Mouse (Mus musculus) heart, postnatal 10 days (tissue): Measurements from ENCODE around the gene Krt17. TPM values are rescaled to one million over a fixed set of nuclear protein-coding genes. Genes with fewer than 3 reads are reported as not detected.
"Not testable (repeated sequence)": the region's sequence is repeated elsewhere in the genome, so short reads cannot be mapped to it uniquely, and the experiment has no call there.

Experiments used
- DNase-seq, 2 experiments: peaks; one replicate each; pipeline ENCODE4 v3.0.0; 2021
- intact Hi-C: fragments of 180-260 bp; cut with DNase I; formaldehyde crosslinking; loops from one replicate; pipeline ENCODE4 v1.15.1; 2025
- total RNA-seq, 2 experiments: library from RNA; stranded (reverse); gene quantifications; 2 replicates each; pipeline ENCODE4 v1.2.3; 2021

Krt17 gene
- total RNA-seq, 2 experiments from 2014 or later, result not detected

GRCm38 (mm10) chr11:100269821-100270332 lies 9.0 kb upstream of the Krt17 start, which contains the start of gene Krt42:
Krt42 (minus strand) TSS chr11:100269871.
- no peak for DNase-seq
- intact Hi-C loops, result no loop called here

- no peak for DNase-seq
- intact Hi-C loops, result no loop called here
Observed at GRCm38 (mm10) chr11:100262058-100262980, 1.5 kb upstream of the Krt17 start.

- no peak for DNase-seq
- intact Hi-C loops, result no loop called here
Observed at GRCm38 (mm10) chr11:100261235-100261605, 391 bp upstream of the Krt17 start.

GRCm38 (mm10) chr11:100259079-100259478 lies 1.8 kb downstream of the Krt17 start:
- intact Hi-C loops, result no loop called here
- no peak for DNase-seq

GRCm38 (mm10) chr11:100257967-100258366 lies 2.9 kb downstream of the Krt17 start:
- intact Hi-C loops, result no loop called here

GRCm38 (mm10) chr11:100255514-100255913 lies 5.3 kb downstream of the Krt17 start:
- DNase-seq, result no peak
- intact Hi-C loops, result no loop called here

More at GRCm38 (mm10) chr11:100257967-100258366, 2.9 kb downstream of the Krt17 start:
- no peak for DNase-seq

- intact Hi-C loops, result no loop called here
- no peak for DNase-seq
Observed at GRCm38 (mm10) chr11:100254360-100255090, 6.3 kb downstream of the Krt17 start.

GRCm38 (mm10) chr11:100248852-100249465 lies 11.9 kb downstream of the Krt17 start, which contains the start of gene Krt16:
Krt16 (minus strand) TSS chr11:100248902.
- no peak for DNase-seq
- intact Hi-C loops, result loop anchor here (2.0 kb wide), 1 partner anchor 18 kb away; no protein-coding TSS in a partner anchor

- DNase-seq, intact Hi-C loops: not testable (repeated sequence)
Observed at GRCm38 (mm10) chr11:100246471-100246870, 14.4 kb downstream of the Krt17 start.

- intact Hi-C loops, DNase-seq: not testable (repeated sequence)
Observed at GRCm38 (mm10) chr11:100240272-100240671, 20.6 kb downstream of the Krt17 start.

- intact Hi-C loops, result no loop called here
- no peak for DNase-seq
Observed at GRCm38 (mm10) chr11:100221741-100222140, 39.1 kb downstream of the Krt17 start.

- intact Hi-C loops, result no loop called here
- no peak for DNase-seq
Observed at GRCm38 (mm10) chr11:100219304-100219703, 41.5 kb downstream of the Krt17 start.

- intact Hi-C loops, result no loop called here
- DNase-seq, result no peak
Observed at GRCm38 (mm10) chr11:100208542-100208941, 52.3 kb downstream of the Krt17 start.

- intact Hi-C loops, result no loop called here
- no peak for DNase-seq
Observed at GRCm38 (mm10) chr11:100207498-100207897, 53.3 kb downstream of the Krt17 start, which contains the start of gene Krt14. Krt14 (minus strand) TSS chr11:100207548.

Other genes with a start within 250 kb of the Krt17 start
- gene Krt33a, start 244.8 kb downstream of the Krt17 start, total RNA-seq, result not detected
- gene Krt33b, start 231.2 kb downstream of the Krt17 start, total RNA-seq, result not detected
- gene Krt34, start 219.5 kb downstream of the Krt17 start, total RNA-seq, result not detected
- not detected for gene Krt31, start 210.5 kb downstream of the Krt17 start, total RNA-seq
- gene Krt32, start 172.8 kb downstream of the Krt17 start, total RNA-seq, result not detected
- not detected for gene Krt35, start 164.8 kb downstream of the Krt17 start, total RNA-seq
- gene Krt36, start 155.4 kb downstream of the Krt17 start, total RNA-seq, result not detected
- not detected for gene Krt13, start 139.5 kb downstream of the Krt17 start, total RNA-seq
- gene Krt15, start 125.1 kb downstream of the Krt17 start, total RNA-seq, result under 1 TPM in 1 of 2 experiments, not detected in 1; 0.29 TPM
- 10 to 100 TPM; 10.3 to 16.7 TPM for gene Krt19, start 112.4 kb downstream of the Krt17 start, total RNA-seq
- not detected for gene Krt9, start 67.8 kb downstream of the Krt17 start, total RNA-seq
- 1 to 10 TPM; 1.8 to 2.7 TPM for gene Krt14, start 53.5 kb downstream of the Krt17 start, total RNA-seq
- gene Krt16, start 12.1 kb downstream of the Krt17 start, total RNA-seq, result not detected
- not detected for gene Krt42, start 8.8 kb upstream of the Krt17 start, total RNA-seq
- gene Eif1, start 58.9 kb upstream of the Krt17 start, total RNA-seq, result 1,000 to 10,000 TPM; 1,270 to 1,308 TPM
- not detected for gene Gast, start 73.4 kb upstream of the Krt17 start, total RNA-seq
- 1 to 10 TPM; 1.4 TPM for gene Hap1, start 95.1 kb upstream of the Krt17 start, total RNA-seq
- 100 to 1,000 TPM; 252 to 286 TPM for gene Jup, start 136.7 kb upstream of the Krt17 start, total RNA-seq
- gene P3h4, start 153.8 kb upstream of the Krt17 start, total RNA-seq, result 10 to 100 TPM; 24.4 to 27.3 TPM
- 10 to 100 TPM; 58.6 to 59.7 TPM for gene Fkbp10, start 154.7 kb upstream of the Krt17 start, total RNA-seq
- gene Nt5c3b, start 180.8 kb upstream of the Krt17 start, total RNA-seq, result 10 to 100 TPM; 36.9 to 46.3 TPM
- under 1 TPM; 0.57 to 0.97 TPM for gene Klhl10, start 180.9 kb upstream of the Krt17 start, total RNA-seq
- 10 to 100 TPM; 12.9 to 13.9 TPM for gene Klhl11, start 211.7 kb upstream of the Krt17 start, total RNA-seq